Mouse (Mus musculus) kidney, postnatal 0 days (tissue): Measurements from ENCODE around the gene Nfil3. TPM values are rescaled to one million over a fixed set of nuclear protein-coding genes. Genes with fewer than 3 reads are reported as not detected.
A peak's percentile ranks its signal among the peaks of the same experiment; 100 is the strongest.

ENCODE experiments used
- ATAC-seq: fragments of 200-750 bp; cut with Nextera tagmentation; replicated peaks from 2 replicates; pipeline ENCODE4 v1.8.0; 2017; ENCODE audit warnings: low read depth, moderate number of reproducible peaks, moderate TSS enrichment, moderate library complexity; ENCODE audit not compliant: low FRiP score
- DNase-seq: peaks from one replicate; pipeline ENCODE4 v3.0.0-alpha.2; 2016; ENCODE audit warnings: low spot score
- H3K27ac ChIP-seq: fragments of 300-500 bp; sonication (generic); 2 replicates; pipeline ENCODE4 v1.5.1; 2014; ENCODE audit warnings: mild to moderate bottlenecking
- H3K27me3 ChIP-seq: fragments of 300-500 bp; sonication (generic); 2 replicates; pipeline ENCODE4 v1.6.1; 2014; ENCODE audit warnings: low read length, mixed read lengths; ENCODE audit not compliant: insufficient read depth
- H3K36me3 ChIP-seq: fragments of 300-500 bp; sonication (generic); 2 replicates; pipeline ENCODE4 v1.6.1; 2014; ENCODE audit warnings: low read length, mixed read lengths; ENCODE audit not compliant: insufficient read depth
- H3K4me1 ChIP-seq: fragments of 300-500 bp; sonication (generic); replicated peaks from 2 replicates; pipeline ENCODE4 v1.6.1; 2014; ENCODE audit warnings: antibody characterized with exemption, low read length, mixed read lengths; ENCODE audit not compliant: insufficient read depth
- H3K4me2 ChIP-seq: fragments of 300-500 bp; sonication (generic); 2 replicates; pipeline ENCODE4 v1.6.1; 2014; ENCODE audit warnings: mild to moderate bottlenecking, low read length, moderate library complexity, mixed read lengths
- H3K4me3 ChIP-seq: fragments of 300-500 bp; sonication (generic); replicated peaks from 2 replicates; pipeline ENCODE4 v1.5.1; 2014; ENCODE audit warnings: low read depth, low read length
- H3K9ac ChIP-seq: fragments of 300-500 bp; sonication (generic); 2 replicates; pipeline ENCODE4 v1.6.1; 2014; ENCODE audit warnings: low read depth, low read length
- H3K9me3 ChIP-seq: fragments of 300-500 bp; sonication (generic); replicated peaks from 2 replicates; pipeline ENCODE4 v1.6.1; 2016; ENCODE audit warnings: low read length, inconsistent platforms, mixed read lengths
- CTCF ChIP-seq: IDR thresholded peaks from 2 replicates; pipeline ENCODE4 v1.5.1; 2016; ENCODE audit warnings: antibody characterized with exemption, low read depth, mild to moderate bottlenecking, moderate library complexity
- WGBS: fragments of 180-500 bp; shearing (Covaris S2); extraction: QIAGEN DNeasy Blood & Tissue Kit; methylation state at CpG from one replicate; pipeline ENCODE4 v1.1.7; 2014; 5-methylcytosine and 5-hydroxymethylcytosine counted together
- polyA plus RNA-seq: library from polyadenylated mRNA; unstranded; fragments of >200 nt; fragmentation: Nextera tagmentation; extraction: Ambion mirVana; gene quantifications from 2 replicates; pipeline ENCODE4 v1.2.1, GENCODE M21; 2015

Gene Nfil3
- polyA plus RNA-seq, 1 experiment from 2014 or later, result 17.1 TPM

DNA sequence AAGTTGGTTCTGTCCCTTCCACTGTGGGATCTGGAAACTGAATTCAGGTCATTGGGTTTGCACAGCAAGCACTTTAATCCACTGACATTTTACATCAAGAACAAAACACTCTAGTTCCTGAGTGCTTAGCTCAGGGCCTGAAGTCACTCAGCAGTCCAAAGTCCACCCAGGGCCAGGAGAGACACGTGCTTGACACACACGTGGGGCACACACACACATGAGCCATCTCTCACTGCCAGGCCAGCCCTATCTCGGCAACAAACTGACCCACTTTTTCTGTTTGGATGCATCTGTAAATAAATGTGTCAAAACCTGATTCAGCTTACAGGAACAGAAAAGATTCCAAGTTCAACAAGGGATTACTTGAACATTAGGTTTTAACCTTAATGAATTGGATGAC is 6.2 kb downstream of the Nfil3 start:
- 63% methylated on average over 3 of the region's 3 CpGs for WGBS
- peak; percentile 76 for ATAC-seq
- H3K27me3 ChIP-seq, result no peaks in the 10 kb centered on the region
- no peak for DNase-seq
- no peak for TF ChIP-seq CTCF
- H3K27ac ChIP-seq, result no peak overlapping the region
- H3K4me1 ChIP-seq, result peaks cover 19% of the 10 kb centered on the region; the same call in 1 of the 2 replicates
- H3K4me2 ChIP-seq, result no peak overlapping the region
- H3K9me3 ChIP-seq, result no peaks in the 10 kb centered on the region
- H3K36me3 ChIP-seq, result no peaks in the 10 kb centered on the region
- H3K4me3 ChIP-seq, result no peak overlapping the region
- no peak overlapping the region for H3K9ac ChIP-seq

DNA sequence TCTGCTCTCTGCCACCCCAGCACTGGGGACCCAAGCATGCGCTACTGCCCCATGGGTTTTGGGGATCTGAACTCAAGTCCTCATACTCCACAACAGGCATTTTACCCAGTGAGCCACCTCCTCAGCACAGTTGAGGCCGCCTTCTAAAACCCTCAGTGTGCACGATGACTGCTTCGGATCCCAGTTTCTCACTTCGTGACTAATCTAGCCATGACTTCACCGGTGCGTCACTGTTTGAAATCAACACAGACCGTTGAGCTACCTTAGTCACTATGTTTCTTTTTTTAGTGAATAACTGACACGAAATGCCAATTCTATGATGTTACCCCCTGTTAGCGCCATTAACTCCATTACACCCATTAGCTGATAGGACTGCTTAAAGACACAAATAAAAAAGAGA is 7.4 kb downstream of the Nfil3 start:
- WGBS, result 94% methylated on average over 10 of the region's 10 CpGs
- Histone ChIP-seq H3K9me3 (no peaks in the 10 kb centered on the region), H3K4me2 (no peak overlapping the region), H3K4me3 (no peak overlapping the region), H3K9ac (no peak overlapping the region), H3K27me3 (no peaks in the 10 kb centered on the region), H3K27ac (no peak overlapping the region), H3K4me1 (peaks cover 19% of the 10 kb centered on the region; the same call in 1 of the 2 replicates), H3K36me3 (peaks cover 4% of the 10 kb centered on the region; the same call in 1 of the 2 replicates)
- TF ChIP-seq CTCF, result no peak
- ATAC-seq (no peak), DNase-seq (no peak)

GRCm38 (mm10) chr13:52972626-52973025 is 8.2 kb downstream of the Nfil3 start:
- 89% methylated on average over 3 of the region's 3 CpGs for WGBS
- Histone ChIP-seq H3K9me3 (no peaks in the 10 kb centered on the region), H3K4me3 (no peak overlapping the region), H3K4me2 (no peak overlapping the region), H3K36me3 (peaks cover 12% of the 10 kb centered on the region), H3K9ac (no peak overlapping the region), H3K27ac (no peak overlapping the region), H3K27me3 (no peaks in the 10 kb centered on the region), H3K4me1 (peaks cover 17% of the 10 kb centered on the region; the same call in 1 of the 2 replicates)
- TF ChIP-seq CTCF, result no peak
- ATAC-seq, result no peak
- no peak for DNase-seq

- H3K27ac ChIP-seq, result no peak overlapping the region
- TF ChIP-seq CTCF, result no peak
- peaks cover 5% of the 10 kb centered on the region; the same call in 1 of the 2 replicates for H3K4me1 ChIP-seq
- H3K4me2 ChIP-seq, result no peak overlapping the region
- H3K36me3 ChIP-seq, result peaks cover 28% of the 10 kb centered on the region
- H3K27me3 ChIP-seq, result no peaks in the 10 kb centered on the region
- H3K4me3 ChIP-seq, result no peak overlapping the region
- DNase-seq (no peak), ATAC-seq (no peak)
- WGBS, result 79% methylated on average over 6 of the region's 6 CpGs
- no peak overlapping the region for H3K9ac ChIP-seq
- no peaks in the 10 kb centered on the region for H3K9me3 ChIP-seq
Measured at GRCm38 (mm10) chr13:52970876-52971275, 10.0 kb downstream of the Nfil3 start.

DNA sequence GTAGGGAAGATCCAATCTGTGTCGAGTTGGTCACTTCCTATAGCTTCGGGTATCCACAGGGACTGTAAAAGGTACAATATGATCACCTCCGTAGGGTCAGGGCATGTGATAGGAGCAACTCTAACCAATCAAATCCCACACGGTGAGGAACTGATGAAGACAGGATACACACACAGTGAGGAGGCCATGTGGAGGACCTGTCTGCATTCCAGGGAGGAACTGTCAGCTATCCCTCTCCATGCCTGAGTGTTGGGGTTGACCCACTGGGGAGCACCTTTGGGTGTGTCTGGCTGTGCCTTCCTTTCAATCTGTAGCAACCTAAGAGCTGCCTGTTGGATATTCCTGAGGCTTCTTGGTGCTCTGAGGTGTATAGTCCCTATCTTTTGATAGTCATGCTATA is 18.0 kb downstream of the Nfil3 start:
- no peaks in the 10 kb centered on the region for H3K4me1 ChIP-seq
- DNase-seq, result no peak

DNA sequence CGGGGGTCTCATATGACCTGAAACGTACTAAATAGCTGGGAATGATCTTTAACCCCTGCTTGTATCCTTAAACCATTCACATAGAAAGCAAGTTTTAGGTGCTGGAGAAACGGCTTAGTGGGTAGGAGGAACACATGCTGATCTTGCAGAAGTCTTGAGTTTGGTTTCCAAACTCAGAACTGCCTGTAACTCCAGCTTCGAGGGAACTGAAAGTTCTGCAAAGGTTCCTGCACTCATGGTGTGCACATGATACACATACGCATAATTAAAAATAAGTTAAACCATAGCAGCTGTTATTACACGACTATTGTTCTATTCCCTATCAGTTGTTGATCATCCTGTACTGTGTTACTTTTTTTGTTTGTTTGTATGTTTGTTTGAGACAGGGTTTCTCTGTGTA is 18.5 kb downstream of the Nfil3 start:
- TF ChIP-seq CTCF, result no peak
- peaks cover 13% of the 10 kb centered on the region for H3K36me3 ChIP-seq
- no peak overlapping the region for H3K9ac ChIP-seq
- H3K4me2 ChIP-seq, result no peak overlapping the region
- ATAC-seq, result no peak
- H3K27ac ChIP-seq, result no peak overlapping the region
- WGBS, result 82% methylated on average over 6 of the region's 6 CpGs
- no peak for DNase-seq
- no peaks in the 10 kb centered on the region for H3K9me3 ChIP-seq
- H3K4me3 ChIP-seq, result no peak overlapping the region
- no peaks in the 10 kb centered on the region for H3K4me1 ChIP-seq
- H3K27me3 ChIP-seq, result no peaks in the 10 kb centered on the region

More for the DNA sequence above, 18.0 kb downstream of the Nfil3 start:
- Histone ChIP-seq H3K36me3 (peaks cover 19% of the 10 kb centered on the region), H3K4me2 (no peak overlapping the region), H3K27ac (no peak overlapping the region), H3K9me3 (no peaks in the 10 kb centered on the region), H3K4me3 (no peak overlapping the region), H3K27me3 (no peaks in the 10 kb centered on the region), H3K9ac (no peak overlapping the region)
- 89% methylated on average over 4 of the region's 4 CpGs for WGBS
- no peak for TF ChIP-seq CTCF
- ATAC-seq, result no peak
